In genomic region chr11:119026203-119026602, GRCm38 (mm10) we compare ENCODE assay signal across 9 mouse cellular contexts. TPM values are rescaled to one million over a fixed set of nuclear protein-coding genes. Genes with fewer than 3 reads are reported as not detected.
DNase-seq lines count a peak whose midpoint lies in the region; ATAC-seq and TF ChIP-seq lines count a peak whose summit lies in the region.
"Had no signal": no experiment of that assay in that cellular context is flagged by ENCODE, and none has a peak within 500 bp of the region (broad histone marks: within the 10 kb centered on the region; RNA-seq: fewer than 3 reads in every experiment).

No protein-coding gene starts in this region.

- H3K9me3 ChIP-seq in kidney, postnatal 0 days (replicated peaks; ENCODE audit: low read length) = no peaks in the 10 kb centered on the region
- no peaks in the 10 kb centered on the region for H3K9me3 ChIP-seq in neural tube, embryonic 15.5 days (replicated peaks)

- H3K4me2 ChIP-seq in kidney, postnatal 0 days (ENCODE audit: low read length) = no peak overlapping the region
- H3K4me2 ChIP-seq in neural tube, embryonic 15.5 days = peak overlapping the region; percentile 15; the same call in 1 of the 2 replicates

- H3K9ac ChIP-seq in kidney, postnatal 0 days (ENCODE audit: low read depth, low read length) = 0 out of 2 replicates have a peak overlapping the region, but pooled peaks have one; percentile 14
- H3K9ac ChIP-seq in neural tube, embryonic 15.5 days (replicated peaks) = peak overlapping the region; percentile 6; the same call in 1 of the 2 replicates

- WGBS in kidney, postnatal 0 days = 30% methylated on average over 12 of the region's 12 CpGs
- WGBS in neural tube, embryonic 15.5 days = 57% methylated on average over 12 of the region's 12 CpGs

- H3K4me1 ChIP-seq in kidney, postnatal 0 days (replicated peaks; ENCODE audit: insufficient read depth, low read length) = peaks cover 24% of the 10 kb centered on the region
- peaks cover 44% of the 10 kb centered on the region for H3K4me1 ChIP-seq in neural tube, embryonic 15.5 days

- H3K4me3 ChIP-seq in kidney, postnatal 0 days (replicated peaks; ENCODE audit: low read depth, low read length) = no peak overlapping the region
- no peak overlapping the region for H3K4me3 ChIP-seq in neural tube, embryonic 15.5 days (replicated peaks)

- H3K36me3 ChIP-seq in kidney, postnatal 0 days (ENCODE audit: insufficient read depth, low read length) = peaks cover 34% of the 10 kb centered on the region
- peaks cover 42% of the 10 kb centered on the region for H3K36me3 ChIP-seq in neural tube, embryonic 15.5 days

- no peak for TF ChIP-seq CTCF in kidney, postnatal 0 days (IDR thresholded peaks at IDR 0.05; ENCODE audit: low read depth)

- DNase-seq in spleen, postnatal 36 days (ENCODE audit: low spot score in 2 of 2) = peak; percentile 58 to 70
- DNase-seq in spleen, adult 12 weeks (ENCODE audit: low spot score) = no peak
- DNase-seq in heart, adult 18-20 months = peak; percentile 69 to 82
- DNase-seq in kidney, postnatal 0 days (ENCODE audit: low spot score) = peak; percentile 81
- DNase-seq in testis, postnatal 10 days (ENCODE audit: low spot score) = no peak
- no peak for DNase-seq in frontal cortex, postnatal 10 days (ENCODE audit: low spot score in 2 of 2)
- no peak for DNase-seq in adrenal gland, adult 8-10 months

- 0 out of 2 replicates have a peak, but pooled peaks cover 8% of the 10 kb centered on the region for H3K27me3 ChIP-seq in kidney, postnatal 0 days (ENCODE audit: insufficient read depth, low read length)
- H3K27me3 ChIP-seq in neural tube, embryonic 15.5 days (replicated peaks) = peaks cover 8% of the 10 kb centered on the region

- no peak for ATAC-seq in kidney, postnatal 0 days (replicated peaks; ENCODE audit: low FRiP score, low read depth)
- no peak for ATAC-seq in neural tube, embryonic 15.5 days (ENCODE audit: low FRiP score)

- no peak overlapping the region for H3K27ac ChIP-seq in kidney, postnatal 0 days
- no peak overlapping the region for H3K27ac ChIP-seq in neural tube, embryonic 15.5 days (replicated peaks)

RNA-seq across cellular contexts. Expression of gene Cbx2, which starts 3.4 kb away (rescaled TPM):
- 1 to 10 TPM; 1.5 to 2.6 TPM for total RNA-seq in heart, adult 18-20 months (2021)
- polyA plus RNA-seq in kidney, postnatal 0 days (2015; fragmentation: Nextera tagmentation; extraction: Ambion mirVana) = 16.7 and 18.4 TPM in 2 replicates
- 8.3 and 13.3 TPM in 2 replicates for polyA plus RNA-seq in neural tube, embryonic 15.5 days (2015; fragmentation: Nextera tagmentation; extraction: Ambion mirVana)
- total RNA-seq in adrenal gland, adult 8-10 months (2022) = 1 to 10 TPM; 4.6 to 8.1 (median 5.6) TPM

RNA-seq across cellular contexts. Expression of gene Cbx8, which starts 14.6 kb away (rescaled TPM):
- total RNA-seq in heart, adult 18-20 months (2021) = 1 to 10 TPM; 3.1 to 4.0 TPM
- polyA plus RNA-seq in kidney, postnatal 0 days (2015; fragmentation: Nextera tagmentation; extraction: Ambion mirVana) = 6.1 and 7.7 TPM in 2 replicates
- polyA plus RNA-seq in neural tube, embryonic 15.5 days (2015; fragmentation: Nextera tagmentation; extraction: Ambion mirVana) = 7.2 and 7.3 TPM in 2 replicates
- 10 to 100 TPM; 15.3 to 24.0 (median 16.5) TPM for total RNA-seq in adrenal gland, adult 8-10 months (2022)

RNA-seq across cellular contexts. Expression of gene Enpp7, which starts 38.2 kb away (rescaled TPM):
- total RNA-seq in heart, adult 18-20 months (2021) = not detected
- not detected in 2 replicates for polyA plus RNA-seq in kidney, postnatal 0 days (2015; fragmentation: Nextera tagmentation; extraction: Ambion mirVana)
- not detected in 2 replicates for polyA plus RNA-seq in neural tube, embryonic 15.5 days (2015; fragmentation: Nextera tagmentation; extraction: Ambion mirVana)
- total RNA-seq in adrenal gland, adult 8-10 months (2022) = not detected
- total RNA-seq: neutrophil, adult 5-6 weeks had no signal

RNA-seq across cellular contexts. Expression of gene Cbx4, which starts 59.8 kb away (rescaled TPM):
- 1 to 10 TPM; 6.5 to 7.2 TPM for total RNA-seq in heart, adult 18-20 months (2021)
- 8.0 and 9.7 TPM in 2 replicates for polyA plus RNA-seq in kidney, postnatal 0 days (2015; fragmentation: Nextera tagmentation; extraction: Ambion mirVana)
- polyA plus RNA-seq in neural tube, embryonic 15.5 days (2015; fragmentation: Nextera tagmentation; extraction: Ambion mirVana) = 20.2 and 24.2 TPM in 2 replicates
- 100 to 1,000 TPM in 1 of 4 experiments, 10 to 100 TPM in 3; 70.8 to 227 (median 87.4) TPM for total RNA-seq in adrenal gland, adult 8-10 months (2022)

Comparison
In these comparisons a context has a peak if more than half of its experiments do, and no peak if none do; other contexts are left out.
1. DNase-seq: peak in spleen, postnatal 36 days (2 of 2), heart, adult 18-20 months (2 of 2) and kidney, postnatal 0 days (single experiment); none in spleen, adult 12 weeks (single experiment), testis, postnatal 10 days (single experiment), frontal cortex, postnatal 10 days (0 of 2) and adrenal gland, adult 8-10 months (single experiment).